ENCODE assay signal across 26 mouse cellular contexts in the genomic region with DNA sequence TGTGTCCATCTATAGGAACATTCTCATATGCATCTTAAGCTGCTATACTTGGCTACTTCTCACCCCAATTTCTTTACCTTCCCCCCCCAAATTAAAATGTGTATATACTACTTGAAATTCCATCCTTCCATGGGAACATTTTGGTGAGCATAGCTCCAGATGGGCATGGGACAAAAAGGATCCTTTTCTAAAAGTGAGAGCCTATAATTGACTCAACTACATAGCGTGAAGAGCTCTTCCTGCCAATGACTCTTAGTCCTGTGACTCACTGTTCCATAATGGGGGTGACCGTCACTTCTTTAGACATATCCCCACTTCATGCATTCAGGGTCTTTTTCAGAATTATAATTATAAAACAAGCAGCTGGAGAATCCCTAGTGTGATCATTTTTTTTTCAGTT.
DNase-seq lines count a peak whose midpoint lies in the region; TF ChIP-seq lines count a peak whose summit lies in the region.
"Had no signal": no experiment of that assay in that cellular context is flagged by ENCODE, and none has a peak within 500 bp of the region (broad histone marks: within the 10 kb centered on the region; RNA-seq: fewer than 3 reads in every experiment).

No protein-coding gene starts in this region.

- intact Hi-C loops in left cerebral cortex, adult 2 months (cut with DNase I), result loop anchor here (2.0 to 10.0 kb wide), 7 partner anchors 43 to 1229 kb away; no protein-coding TSS in a partner anchor

- no peak for TF ChIP-seq CTCF in layer of hippocampus, adult 2 months (conservative IDR thresholded peaks at IDR 0.05)
- no peak for TF ChIP-seq CTCF in left cerebral cortex, adult 2 months (IDR thresholded peaks at IDR 0.05)

- no peak overlapping the region for H3K27ac ChIP-seq in layer of hippocampus, adult 2 months
- peak overlapping the region; percentile 75; the same call in 1 of the 2 replicates for H3K27ac ChIP-seq in left cerebral cortex, adult 2 months
- H3K27ac ChIP-seq: embryonic facial prominence, embryonic 13.5 days; forebrain, embryonic 13.5 days; gastrocnemius, adult 2 months; hindbrain, embryonic 14.5 days; limb, embryonic 15.5 days; liver, embryonic 15.5 days; lung, embryonic 15.5 days; midbrain, embryonic 15.5 days; neural tube, embryonic 12.5 days had no signal

- DNase-seq in layer of hippocampus, adult 2 months (ENCODE audit: low spot score in 2 of 2), result peak; percentile 14 to 19
- no peak for DNase-seq in layer of hippocampus, postnatal 25 days (ENCODE audit: extremely low spot score in 1 of 2, low spot score in 1 of 2)
- DNase-seq in brain, embryonic 18.5 days (ENCODE audit: low read depth, low spot score), result peak; percentile 4
- peak in 1 of 2 experiments; percentile 22 for DNase-seq in left cerebral cortex, adult 2 months (ENCODE audit: extremely low spot score in 1 of 2, low spot score in 2 of 2)
- DNase-seq in right cerebral cortex, postnatal 25 days, result peak; percentile 20
- DNase-seq in urinary bladder, adult 2 months (ENCODE audit: low spot score), result no peak
- no peak for DNase-seq in spleen, postnatal 10 days (ENCODE audit: low spot score in 2 of 2)
- DNase-seq: adrenal gland, adult 2 months; B cell, adult 2 months; cerebellum, adult 2 months; cerebellum, postnatal 36 days; embryo, embryonic 11 days; gastrocnemius, adult 2 months; kidney, adult 18-20 months; lung, postnatal 36 days; spleen, adult 18-20 months; thymus, postnatal 25 days had no signal

- no peak overlapping the region for H3K4me3 ChIP-seq in layer of hippocampus, adult 2 months
- H3K4me3 ChIP-seq in left cerebral cortex, adult 2 months, result no peak overlapping the region
- H3K4me3 ChIP-seq: embryonic facial prominence, embryonic 13.5 days; forebrain, embryonic 13.5 days; gastrocnemius, adult 2 months; limb, embryonic 15.5 days; liver, embryonic 15.5 days; lung, embryonic 15.5 days; megakaryocyte, embryonic 14.5 days; midbrain, embryonic 15.5 days; neural tube, embryonic 12.5 days had no signal

Comparison
In these comparisons a context has a peak if more than half of its experiments do, and no peak if none do; other contexts are left out.
1. DNase-seq: peak in layer of hippocampus, adult 2 months (2 of 2), brain, embryonic 18.5 days (single experiment) and right cerebral cortex, postnatal 25 days (single experiment); none in layer of hippocampus, postnatal 25 days (0 of 2), urinary bladder, adult 2 months (single experiment) and spleen, postnatal 10 days (0 of 2).